Mouse (Mus musculus) retina, postnatal 7 days (tissue): ENCODE measurements around the gene Itih4.
A peak's percentile ranks its signal among the peaks of the same experiment; 100 is the strongest.

ENCODE experiments used
- DNase-seq: peaks from one replicate; pipeline ENCODE4 v3.0.0-alpha.2; 2012; ENCODE audit warnings: low read depth, low spot score

Gene Itih4

GRCm38 (mm10) chr14:30886204-30886603 is at the start of gene Itih4:
Itih4 (plus strand) TSS chr14:30886476.
- DNase-seq = no peak

DNA sequence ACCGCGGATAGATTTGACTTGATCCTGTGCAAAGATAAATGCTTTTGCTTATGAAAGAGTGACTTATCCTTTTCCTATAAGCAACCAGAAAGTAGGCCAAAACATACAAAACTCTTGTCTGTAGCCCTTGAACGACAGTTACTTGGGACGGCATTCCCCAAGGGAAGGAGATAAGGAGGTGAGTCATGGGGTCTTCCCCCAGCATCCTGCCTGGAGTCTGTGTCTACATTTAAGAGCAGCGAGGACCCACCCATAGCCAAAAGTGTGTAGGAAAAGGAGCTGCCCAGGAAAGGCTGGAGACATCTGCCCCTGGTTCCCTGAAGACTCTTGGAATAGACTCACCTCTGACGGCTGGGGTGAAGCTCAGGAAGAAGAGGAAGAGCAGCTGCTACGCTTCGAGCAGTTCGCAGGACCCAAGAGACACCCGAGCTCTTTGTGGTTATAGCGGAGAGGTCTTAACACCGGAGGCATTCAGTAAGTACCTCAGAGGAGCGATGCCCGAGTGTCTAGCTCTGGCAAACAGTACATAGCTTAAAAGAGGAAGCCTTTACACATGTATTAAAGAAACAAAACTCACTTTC is 48.8 kb upstream of the Itih4 start:
- no peak for DNase-seq

DNA sequence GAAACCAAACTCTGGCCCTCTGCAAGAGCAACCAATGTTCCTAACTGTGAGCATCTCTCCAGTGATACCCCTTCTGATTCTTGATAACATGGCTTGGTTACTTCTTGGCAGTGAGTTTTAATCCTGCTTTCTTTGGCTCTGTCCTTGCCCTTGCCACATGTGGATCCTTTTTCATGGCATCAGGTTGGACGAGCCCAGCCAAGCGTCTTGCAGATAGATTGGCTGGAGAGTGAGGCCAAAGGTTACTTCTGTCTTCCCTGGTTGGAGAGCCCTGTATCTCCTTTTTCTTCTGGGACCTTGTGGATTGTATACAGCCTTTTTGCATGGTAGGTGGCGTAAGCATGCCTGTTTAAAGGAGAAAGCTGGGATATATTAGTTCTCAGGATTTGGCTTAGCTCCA is 42.6 kb upstream of the Itih4 start:
- DNase-seq = no peak

DNA sequence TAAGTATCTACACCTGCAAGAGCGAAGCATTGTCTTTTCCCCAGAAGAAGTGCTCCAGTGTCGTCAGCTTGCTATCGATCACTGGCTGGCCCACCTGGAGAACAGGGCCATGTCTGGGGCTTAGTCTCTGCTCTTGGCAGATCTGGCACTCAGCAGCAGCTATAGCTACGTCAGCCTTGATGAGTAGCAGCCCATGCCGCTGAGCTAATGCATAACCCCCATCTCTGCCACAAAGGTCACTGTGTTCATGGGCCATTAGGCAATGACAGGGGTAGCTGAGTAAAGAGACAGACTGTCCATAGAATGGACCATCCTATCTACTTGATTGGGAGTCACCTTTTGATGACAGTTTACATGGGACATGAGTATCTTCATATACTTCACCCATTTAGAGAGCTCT is 35.8 kb upstream of the Itih4 start:
- DNase-seq = no peak

- no peak for DNase-seq
These were observed 34.0 kb upstream of the Itih4 start for GRCm38 (mm10) chr14:30852325-30852724.

- DNase-seq = no peak
These were observed 31.0 kb upstream of the Itih4 start for GRCm38 (mm10) chr14:30855316-30855715.

DNA sequence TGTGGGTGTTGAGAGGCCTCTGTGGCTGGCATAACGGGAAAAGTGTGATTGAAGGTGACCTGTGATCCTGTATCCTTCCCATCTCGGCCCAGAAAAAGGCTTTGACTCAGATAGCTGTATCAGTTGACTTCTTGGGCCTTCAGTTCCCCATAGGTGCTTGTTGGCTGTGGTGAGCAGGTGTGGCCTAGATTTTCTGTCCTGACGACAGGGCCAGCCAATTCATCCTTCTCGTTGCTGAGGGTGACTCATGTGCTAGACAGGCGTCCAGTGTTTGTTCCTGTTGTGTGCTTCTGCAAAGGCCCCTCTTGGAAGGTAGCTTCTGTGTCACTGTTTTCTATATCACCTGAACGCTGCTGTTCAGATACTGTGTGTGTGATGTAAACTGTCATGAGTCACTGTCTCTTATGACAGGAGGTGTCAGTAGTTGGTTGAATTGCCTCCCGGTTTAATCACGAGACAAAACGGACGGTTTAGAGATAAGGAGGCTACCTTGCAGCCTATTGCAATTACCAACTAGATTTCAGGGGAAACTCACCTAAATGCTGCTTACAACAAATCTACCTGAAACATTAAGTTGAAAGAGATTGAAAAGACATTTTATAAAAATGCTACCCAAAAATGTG is 29.3 kb upstream of the Itih4 start:
- no peak for DNase-seq

DNA sequence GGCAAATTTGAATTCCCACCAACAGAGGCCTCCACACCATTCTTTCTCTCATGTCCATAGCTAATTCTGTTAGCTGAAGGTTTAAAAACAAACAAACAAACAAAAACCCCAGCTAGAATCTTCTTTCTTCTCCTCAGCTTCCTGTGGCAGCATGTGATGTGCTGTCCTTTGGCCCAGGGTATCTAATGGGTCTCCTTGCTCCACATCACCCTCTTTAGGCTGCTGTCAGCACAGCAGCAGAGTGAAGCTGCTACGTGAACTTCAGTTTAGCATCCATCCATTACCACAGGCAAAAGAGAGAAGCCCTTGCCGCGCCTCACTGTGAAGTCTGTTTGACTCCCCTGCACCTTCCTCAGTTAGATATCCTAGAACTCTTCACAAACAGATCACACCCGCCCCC is 28.3 kb upstream of the Itih4 start:
- no peak for DNase-seq

GRCm38 (mm10) chr14:30861421-30862125 is 24.7 kb upstream of the Itih4 start:
- DNase-seq = no peak

GRCm38 (mm10) chr14:30862368-30862767 is 23.9 kb upstream of the Itih4 start:
- DNase-seq = no peak

GRCm38 (mm10) chr14:30865311-30865710 is 21.0 kb upstream of the Itih4 start:
- no peak for DNase-seq

GRCm38 (mm10) chr14:30867042-30867441 is 19.2 kb upstream of the Itih4 start:
- peak; percentile 43 for DNase-seq

DNA sequence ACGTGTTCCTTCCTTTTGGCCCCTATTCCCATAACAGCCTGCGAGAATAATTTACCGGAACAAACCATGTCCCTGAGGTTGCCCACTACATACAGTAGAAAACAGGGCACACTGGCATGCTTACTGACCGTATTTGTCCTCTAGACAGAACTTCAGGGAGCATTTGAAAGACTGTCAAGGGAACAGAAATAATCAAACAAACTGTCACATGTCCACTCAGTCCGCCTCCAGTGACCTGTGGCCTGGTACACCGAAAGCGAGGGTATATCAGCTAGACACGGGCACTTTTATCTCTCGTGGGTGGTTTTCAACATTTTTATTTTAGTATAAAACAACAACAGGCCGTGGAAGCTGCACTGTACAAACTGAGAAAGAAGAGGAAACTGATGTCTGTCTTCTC is 17.4 kb upstream of the Itih4 start:
- no peak for DNase-seq

GRCm38 (mm10) chr14:30869391-30869801 is 16.9 kb upstream of the Itih4 start:
- no peak for DNase-seq

DNA sequence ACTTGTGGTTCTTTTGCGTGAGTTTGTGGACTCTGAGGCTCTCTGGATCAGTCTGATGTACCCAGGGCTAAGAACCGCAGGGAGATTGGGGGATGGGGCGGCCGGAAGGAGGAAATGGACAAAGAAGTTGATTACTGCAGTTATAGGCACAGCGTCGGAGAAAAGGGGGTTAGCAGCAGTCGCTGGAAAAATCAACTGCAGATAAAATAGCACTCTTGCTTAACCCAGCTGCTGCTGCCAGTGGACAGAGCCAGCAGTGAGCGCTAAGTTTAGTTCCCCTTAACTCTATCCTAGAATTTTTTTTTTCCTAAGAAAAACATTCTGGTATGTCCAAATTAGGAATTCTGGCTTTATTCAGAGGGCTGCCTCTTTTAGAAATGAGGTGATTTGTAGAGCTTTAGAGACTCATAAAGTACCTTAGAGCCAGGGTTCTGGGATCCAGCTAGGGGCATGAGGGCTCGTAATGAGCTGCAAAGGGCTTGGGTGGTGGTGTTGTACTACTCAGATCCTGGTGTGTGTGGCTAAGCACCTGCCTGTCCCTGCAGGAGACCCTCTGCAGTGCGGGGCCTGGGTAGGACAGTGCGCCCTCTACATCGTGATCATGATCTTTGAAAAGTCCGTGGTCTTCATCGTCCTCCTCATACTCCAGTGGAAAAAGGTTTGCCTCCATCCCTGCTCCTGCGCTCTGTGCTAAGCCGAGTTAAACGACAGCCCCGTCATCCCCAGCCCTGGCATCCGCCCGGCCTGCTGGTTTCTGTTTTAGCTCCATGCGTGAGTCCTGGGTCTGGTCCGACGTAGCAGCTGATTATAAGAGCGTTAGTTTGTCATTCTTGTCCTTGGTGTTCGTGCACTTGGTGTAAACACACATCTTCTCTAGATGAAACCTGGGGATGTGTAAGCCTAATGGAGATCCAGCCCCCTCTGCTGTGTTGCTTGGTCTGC is 15.8 kb upstream of the Itih4 start:
- no peak for DNase-seq

GRCm38 (mm10) chr14:30874095-30874700 is 12.1 kb upstream of the Itih4 start:
- no peak for DNase-seq

DNA sequence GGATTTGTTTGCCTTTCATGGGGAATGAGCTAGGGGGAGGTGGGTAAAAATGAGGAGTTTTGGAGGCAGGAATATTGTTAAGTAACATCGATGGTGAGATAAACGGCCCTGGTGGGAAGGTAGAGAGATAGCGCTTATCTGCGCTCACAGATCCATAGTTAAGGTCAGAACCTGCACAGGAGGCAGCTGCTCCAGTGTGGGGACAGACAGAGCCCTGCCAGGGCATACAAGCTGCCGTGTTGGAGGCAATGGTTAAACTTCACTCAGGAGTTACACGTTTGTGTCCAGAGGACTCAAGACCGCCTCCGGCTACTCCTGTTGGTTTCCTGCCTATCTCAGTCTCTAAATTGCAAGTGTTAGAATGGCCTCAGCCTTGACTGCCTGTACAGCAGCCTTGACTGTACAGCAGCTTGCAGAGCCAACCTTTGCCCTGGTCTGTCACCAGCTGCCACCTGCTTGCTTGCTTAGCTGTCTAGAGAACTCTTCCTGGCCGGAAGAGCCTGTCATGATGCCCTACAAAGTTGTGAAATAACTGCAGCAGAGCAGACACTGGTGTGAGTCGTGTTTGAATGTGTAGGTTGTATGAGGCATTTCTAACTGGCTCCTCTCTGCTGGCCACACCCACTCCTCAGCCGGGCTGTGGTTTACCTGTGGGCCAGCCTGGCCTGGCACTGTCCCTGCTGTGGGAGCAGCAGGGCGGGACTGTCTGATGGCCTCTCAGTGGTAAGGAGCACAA is 11.0 kb upstream of the Itih4 start:
- DNase-seq = no peak

DNA sequence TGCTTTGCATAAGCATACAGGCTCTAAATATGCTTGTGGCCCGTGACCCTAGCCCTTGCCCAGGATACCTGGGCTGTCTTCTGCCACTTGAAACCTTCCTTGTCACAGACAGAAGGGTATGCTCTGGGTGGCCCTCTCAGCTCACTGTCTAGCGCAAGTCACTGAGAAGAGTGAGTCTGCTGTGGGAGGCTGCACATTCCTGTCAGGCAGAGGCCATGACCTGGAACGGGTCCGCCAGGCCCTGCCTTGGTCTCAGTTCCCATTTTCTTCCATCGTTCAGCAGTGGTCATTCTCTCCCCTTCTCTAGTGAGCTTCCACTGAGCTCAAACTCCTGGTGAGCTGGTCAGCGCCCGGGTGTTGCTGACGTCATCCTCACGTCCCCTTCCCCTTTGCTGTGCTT is 10.3 kb upstream of the Itih4 start:
- no peak for DNase-seq

- no peak for DNase-seq
These were observed 9.8 kb upstream of the Itih4 start for GRCm38 (mm10) chr14:30876451-30876850.

DNA sequence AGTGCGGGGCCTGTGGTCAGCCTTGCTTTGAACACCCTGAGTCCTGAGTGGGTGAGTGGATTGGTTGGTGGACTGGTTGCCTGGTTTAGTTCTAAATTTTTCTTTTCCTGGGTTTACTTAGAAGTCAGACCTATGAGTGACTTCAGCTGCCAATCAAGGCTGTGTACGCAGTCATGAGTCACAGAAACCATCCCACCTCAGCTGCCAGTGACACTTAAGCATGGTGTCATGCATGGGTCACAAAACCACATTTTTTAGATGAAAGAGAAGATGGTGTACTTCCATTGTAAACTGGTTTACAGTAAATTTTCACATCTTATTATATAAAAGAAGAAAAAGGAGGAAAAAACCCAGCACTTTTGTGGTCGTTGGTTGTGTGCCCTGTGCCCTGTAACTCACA is 8.4 kb upstream of the Itih4 start:
- no peak for DNase-seq
